Mouse (Mus musculus) layer of hippocampus, adult 9-11 months (tissue): ENCODE results near the gene Tor4a.

Experiments
- DNase-seq: peaks from one replicate; pipeline ENCODE4 v3.0.0; 2022

Tor4a gene

DNA sequence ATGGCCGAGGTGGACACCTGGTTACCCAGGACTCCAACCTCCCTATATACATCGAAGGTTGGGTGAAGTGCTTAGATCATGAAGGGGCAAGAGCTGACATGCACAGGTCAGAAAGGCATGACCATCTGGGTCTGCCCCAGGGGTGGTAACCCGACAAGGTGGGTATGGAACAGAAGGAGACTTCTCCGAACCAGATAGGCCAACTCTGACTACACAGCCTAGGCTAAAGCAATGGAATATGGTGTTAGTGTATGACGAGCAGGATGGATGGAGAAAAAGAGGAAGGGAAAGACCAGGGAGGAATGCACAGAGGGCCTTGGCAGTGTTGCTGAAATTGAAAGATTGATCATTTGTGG is 10.1 kb downstream of the Tor4a start:
- DNase-seq = no peak

GRCm38 (mm10) chr2:25185625-25186574 is 10.8 kb downstream of the Tor4a start:
- DNase-seq = peak; percentile 40

DNA sequence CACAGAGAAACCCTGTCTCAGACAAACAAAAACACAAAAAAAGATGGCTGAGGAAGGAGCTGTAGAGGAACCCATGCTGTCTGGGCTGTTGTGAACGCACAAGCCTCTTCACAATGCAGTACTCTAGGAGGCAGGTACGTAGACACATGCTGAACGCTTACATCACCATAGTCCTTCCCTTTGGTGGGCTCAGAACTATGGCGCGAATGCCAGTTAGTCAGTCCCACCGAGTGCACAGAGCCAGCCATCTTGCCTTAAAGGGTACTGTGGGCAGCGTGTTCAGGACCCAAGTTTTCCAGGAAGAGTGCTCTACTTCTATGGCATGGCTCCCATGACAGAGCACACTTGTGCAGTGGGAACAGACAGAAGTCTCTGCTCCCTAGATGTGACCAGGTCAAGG is 12.2 kb downstream of the Tor4a start:
- no peak for DNase-seq

- no peak for DNase-seq
These were observed 13.3 kb downstream of the Tor4a start for GRCm38 (mm10) chr2:25183336-25183735.

- peak; percentile 41 for DNase-seq
These were observed 14.0 kb downstream of the Tor4a start for GRCm38 (mm10) chr2:25182664-25183063.

GRCm38 (mm10) chr2:25181891-25182397 is 14.7 kb downstream of the Tor4a start:
- no peak for DNase-seq

GRCm38 (mm10) chr2:25180973-25181890 is 15.5 kb downstream of the Tor4a start:
- no peak for DNase-seq

DNA sequence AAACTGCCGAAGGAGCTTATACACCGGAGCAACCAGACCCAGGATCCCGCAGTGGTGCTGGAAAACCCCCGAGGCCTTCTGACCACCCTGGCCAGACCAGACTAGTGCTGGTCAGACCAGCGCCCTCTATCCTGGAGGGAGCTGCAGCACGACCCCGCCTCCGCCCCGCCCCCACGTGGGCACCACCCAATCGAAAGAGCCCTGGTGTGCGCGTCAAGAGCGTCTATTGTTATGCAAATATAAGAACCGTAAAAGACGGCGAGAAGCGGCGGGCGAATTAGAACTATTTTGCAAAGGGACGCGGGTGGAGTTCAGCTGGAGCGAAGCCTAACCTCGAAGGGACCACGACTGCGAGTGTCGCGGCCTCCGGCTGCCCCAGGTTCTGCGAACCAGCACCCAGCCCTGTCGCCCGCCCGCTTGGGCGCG is 16.2 kb downstream of the Tor4a start, which contains the start of gene Nrarp:
Gene Nrarp, plus strand, starts transcription at position 281 of the 426 bp plus-strand sequence.
- DNase-seq = peak; percentile 96

DNA sequence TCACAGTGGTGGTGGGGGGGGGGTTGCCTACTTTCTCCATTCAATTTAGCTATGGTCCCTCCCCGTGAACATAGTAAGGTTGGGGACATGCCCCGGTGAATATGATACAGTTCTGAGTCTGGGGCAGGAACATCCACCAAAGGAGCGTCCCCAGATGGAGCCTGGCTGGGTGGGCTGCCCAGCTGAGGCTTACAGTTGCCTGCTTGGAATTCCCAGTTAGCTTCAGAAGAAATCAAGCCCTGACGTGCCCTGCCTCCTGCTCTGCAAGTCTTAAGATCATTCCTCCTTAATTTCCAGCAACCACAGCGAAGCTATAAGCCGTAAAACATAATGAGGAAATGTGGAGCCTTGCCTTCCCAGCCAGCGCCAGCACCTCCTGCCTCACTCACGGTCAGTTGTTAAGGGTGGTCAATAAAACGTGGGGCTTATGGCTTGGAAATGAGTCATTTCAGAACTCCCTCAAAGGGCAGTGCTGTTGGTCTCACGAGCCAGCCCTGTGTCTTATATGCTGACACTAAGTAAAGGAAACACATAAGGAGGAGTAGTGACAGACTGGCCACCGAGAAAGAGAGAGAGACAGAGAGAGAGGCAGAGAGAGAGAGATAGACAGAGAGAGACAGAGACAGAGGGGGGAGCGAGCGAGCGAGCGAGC is 17.0 kb downstream of the Tor4a start:
- DNase-seq = no peak

GRCm38 (mm10) chr2:25178285-25178972 is 18.3 kb downstream of the Tor4a start:
- peak; percentile 75 for DNase-seq

GRCm38 (mm10) chr2:25177685-25178084 is 19.0 kb downstream of the Tor4a start:
- DNase-seq = peak; percentile 43

DNA sequence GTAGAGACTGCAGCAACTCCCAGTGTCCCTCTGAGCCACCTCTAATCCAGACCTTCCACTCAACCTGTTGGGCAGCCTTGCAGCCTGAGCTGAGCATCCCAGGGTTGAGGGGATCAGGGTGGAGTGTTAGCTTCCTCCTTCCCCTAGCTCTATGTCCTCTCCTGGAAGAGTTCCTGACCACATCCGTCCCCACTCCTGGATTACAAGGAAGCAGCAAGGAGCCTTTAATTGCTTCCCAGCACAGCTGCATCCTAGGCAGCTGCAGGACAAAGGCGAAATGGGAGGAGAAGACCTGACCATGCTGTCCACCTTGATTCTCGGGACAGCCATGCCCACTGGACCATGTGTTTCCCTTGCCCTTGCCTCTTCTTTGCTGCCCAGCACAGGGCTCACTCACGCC is 19.6 kb downstream of the Tor4a start:
- no peak for DNase-seq

DNA sequence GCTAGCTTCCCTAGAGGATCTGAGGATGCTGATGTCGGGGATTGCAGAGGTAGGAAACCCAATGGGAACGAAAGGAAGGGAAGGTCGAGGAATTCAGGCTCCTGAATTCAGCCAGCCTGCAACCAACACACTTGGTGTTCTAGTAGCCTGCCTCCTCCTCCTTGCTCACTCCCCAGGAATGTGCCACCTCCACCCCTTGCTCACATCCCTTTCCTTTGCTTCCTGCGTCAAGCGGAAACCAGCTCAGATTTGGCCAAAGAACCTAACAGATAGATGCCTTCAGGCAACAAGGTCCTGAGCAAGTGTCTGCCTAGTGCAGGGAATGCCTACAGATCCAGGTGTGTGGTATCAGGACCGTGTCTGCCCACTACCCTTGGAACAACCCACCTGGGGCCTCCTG is 20.1 kb downstream of the Tor4a start:
- no peak for DNase-seq

DNA sequence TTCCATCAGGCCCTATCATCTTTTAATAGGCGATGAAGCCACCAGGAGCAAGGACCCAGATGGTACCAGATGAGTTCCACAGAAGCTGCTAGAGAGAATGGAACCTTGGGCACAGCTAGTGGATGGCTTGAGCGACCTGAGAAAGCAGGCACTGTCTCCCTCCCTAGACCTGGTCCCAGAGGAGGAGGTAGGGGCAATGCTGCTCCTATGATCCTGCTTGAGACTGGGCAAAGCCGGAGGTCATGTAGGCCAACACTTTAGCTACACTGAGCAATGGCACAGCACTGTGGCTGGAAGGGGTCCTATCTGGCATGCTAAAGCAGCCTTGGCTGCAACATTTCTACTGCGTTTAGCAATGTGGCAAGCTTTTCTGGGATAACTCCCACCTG is 21.0 kb downstream of the Tor4a start:
- no peak for DNase-seq

DNA sequence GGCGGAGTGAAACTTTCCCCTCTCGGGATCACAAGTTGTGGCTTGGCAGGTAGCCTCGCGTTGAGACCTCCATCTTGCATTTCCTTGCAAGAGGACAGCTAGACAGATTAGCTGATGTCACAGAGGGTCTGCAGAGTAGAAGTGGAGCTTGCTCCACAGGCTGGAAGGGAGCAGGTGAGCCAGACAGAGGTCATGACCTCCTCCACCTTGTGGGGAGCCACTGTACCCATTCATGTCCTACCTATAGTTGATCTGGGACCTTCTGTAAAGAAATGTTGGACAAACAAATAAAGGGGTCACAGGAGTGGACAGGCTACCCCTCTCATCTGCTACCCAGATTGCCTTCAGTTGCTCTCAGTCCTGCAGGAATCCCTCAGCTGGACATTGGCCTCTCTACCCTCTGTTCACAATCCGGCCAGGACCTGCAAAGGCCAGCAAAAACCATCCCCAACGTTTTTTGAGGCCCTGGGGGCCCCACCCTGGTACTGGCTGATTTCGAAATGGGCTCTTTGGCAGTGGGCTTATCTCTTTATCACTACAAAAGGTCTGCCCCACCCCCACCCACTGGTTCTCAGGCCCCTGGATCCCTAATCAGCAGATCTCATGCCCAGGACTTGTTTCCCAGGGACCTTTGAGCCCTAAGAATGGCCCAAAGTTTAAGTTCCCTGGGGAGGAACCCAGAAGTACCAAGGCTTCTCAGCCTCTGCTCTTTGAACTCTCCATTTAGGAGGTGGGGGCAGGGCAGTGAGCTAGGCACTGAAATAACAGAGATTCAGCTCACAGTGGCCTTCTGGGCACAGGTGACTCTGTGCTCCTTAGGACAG is 21.6 kb downstream of the Tor4a start:
- DNase-seq = no peak

DNA sequence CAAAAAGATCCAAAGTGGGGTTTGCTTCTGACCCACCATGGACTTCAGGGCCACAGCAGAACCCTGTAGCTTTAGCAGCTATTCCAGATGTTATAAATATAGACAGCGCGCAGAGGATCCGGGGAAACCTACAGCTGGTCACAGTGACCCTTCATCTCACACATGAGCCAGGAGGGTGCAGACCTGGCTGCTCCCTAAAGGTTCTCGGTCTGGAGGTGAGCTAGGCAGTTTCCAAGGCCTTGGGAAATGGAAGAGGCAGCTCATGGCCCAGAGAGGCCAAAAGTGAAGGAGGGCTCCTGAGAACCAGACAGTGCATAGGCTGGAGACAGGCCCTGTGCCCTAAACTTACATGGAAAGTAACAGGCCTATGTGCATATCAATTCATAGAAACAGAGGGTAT is 22.9 kb downstream of the Tor4a start:
- DNase-seq = no peak

DNA sequence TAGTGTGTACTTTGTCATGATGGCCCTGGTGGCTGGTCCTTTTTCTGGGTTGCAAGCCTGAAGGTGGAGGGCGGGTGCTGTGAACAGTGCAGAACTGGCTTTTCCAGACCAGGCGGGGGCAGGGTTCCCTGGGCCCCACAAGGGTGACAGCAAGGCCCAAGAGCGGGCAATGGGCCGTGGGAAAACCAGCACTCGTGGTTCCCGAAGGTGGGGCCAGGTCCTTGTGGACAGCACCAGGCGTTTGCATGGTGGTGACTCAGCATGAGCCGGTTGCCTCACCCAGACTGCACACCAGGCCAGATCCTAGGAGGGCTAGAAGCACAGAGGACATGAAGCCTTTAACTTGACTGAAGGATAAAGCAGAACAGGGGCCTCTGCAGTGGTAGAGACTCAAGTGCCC is 24.1 kb downstream of the Tor4a start:
- DNase-seq = no peak

DNA sequence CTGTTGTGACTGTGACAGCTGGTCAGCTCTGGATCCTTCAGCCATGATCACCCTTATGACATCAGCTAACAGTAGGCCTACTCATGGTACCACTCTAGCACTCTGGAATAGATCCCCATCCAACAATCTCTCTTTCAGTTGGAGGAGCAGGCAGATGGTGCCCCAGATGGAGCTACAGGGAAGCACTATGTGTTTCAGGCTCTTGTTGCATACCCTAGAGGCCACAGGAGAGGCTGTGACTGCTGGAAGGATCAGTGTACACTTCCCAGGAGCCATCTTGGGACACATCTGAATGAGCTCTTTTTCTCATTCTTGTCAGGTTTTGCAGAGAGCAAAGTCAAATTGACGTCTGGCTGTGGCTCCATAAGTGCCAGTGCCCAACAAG is 24.9 kb downstream of the Tor4a start:
- peak; percentile 81 for DNase-seq

DNA sequence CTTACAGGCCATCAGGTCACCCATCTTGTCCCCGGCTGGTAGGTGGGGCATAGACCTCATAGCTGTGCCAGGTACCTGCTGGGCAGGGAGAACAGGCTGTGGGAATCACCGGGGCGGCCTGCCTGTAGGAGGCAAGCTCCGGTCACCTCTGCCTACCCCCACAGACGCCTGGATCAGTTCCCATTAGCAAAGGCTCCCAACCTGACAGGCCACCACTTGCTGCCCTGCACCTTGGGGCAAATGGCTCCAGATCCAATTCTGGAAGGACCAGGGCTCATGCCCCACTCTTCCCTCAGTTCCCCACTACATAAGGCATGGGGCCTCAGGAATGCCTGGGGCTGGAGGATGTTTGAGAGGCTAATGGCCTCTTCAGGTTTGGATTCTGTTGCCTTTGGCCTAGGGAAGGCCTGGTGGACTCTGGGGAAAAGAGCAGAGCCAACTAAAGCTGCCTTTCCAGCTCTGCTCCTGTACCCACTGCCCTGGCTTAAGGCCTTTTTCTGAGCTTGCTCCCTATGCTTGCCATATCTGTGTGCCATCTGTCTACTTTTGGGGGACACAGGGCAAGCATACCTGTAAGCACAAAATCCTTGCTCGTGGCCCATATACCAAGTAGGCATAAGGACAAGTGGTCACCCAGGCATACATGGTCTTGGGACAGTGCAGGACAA is 25.5 kb downstream of the Tor4a start:
- DNase-seq = no peak

DNA sequence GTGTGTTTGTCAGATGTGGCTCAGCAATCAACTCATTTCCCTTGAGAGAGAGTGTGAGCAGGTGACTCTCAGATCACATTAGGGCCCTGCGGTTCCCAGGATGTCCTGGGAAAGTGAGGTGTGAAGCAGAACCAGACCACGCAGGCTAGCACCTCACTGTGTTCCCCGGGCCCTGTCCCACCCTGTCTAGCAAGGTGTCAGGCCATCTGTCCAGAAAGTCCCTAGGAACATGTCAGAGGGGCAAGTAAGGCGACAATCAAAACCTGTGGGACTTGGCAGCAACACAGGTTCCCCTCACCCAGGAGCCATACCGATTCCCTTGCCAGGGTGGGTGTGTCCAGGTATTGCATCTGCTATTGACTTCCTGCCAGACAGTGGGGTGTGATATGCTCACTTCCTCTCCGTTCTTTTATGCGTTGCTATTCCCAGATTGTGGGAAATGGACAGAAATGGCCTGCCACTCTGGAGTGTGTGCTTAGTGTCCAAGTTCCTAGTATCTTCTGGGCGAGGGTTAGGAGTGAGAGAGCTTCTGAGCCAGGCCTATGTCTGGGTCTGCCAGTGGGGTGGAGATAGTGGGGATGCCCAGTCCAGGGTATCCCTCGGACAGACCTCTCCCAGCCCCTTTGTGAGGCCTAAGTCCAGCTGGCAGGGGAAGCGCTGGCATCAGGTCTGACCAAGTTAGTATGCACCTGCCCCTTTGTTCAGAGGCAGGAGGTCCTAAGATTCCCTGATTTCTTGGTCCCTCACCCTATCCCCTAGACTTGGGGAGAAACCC is 26.2 kb downstream of the Tor4a start:
- no peak for DNase-seq
